Mouse (Mus musculus) C2C12 (cell line): ENCODE results near the gene Fbxw27.
"Not testable (repeated sequence)": the region's sequence is repeated elsewhere in the genome, so short reads cannot be mapped to it uniquely, and the experiment has no call there.

Experiments
- CTCF ChIP-seq: IDR thresholded peaks from one replicate; pipeline ENCODE4 v1.5.1; 2011; ENCODE audit not compliant: control insufficient read depth, insufficient read depth, insufficient read length
- MAX ChIP-seq: IDR thresholded peaks from one replicate; pipeline ENCODE4 v1.6.1; 2011; ENCODE audit warnings: mild to moderate bottlenecking, control low read depth

DNA sequence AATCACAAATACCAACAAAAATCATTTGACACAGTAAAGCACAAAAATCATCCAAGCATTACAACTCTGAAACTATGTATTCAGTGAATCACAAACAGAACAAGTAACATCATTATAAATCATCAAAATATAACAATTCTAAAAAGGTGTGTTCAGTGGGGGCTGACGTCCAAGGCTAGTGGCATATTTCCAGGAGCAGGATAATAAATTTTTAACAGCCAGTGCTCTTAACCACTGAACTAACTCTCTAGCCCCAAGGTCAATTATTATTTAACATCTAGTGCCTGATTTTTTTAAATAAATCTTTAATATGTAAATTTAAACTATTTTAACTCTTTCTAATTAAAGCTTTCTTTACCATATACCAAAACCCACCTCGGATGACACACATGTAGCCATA lies 15.1 kb upstream of the Fbxw27 start:
- TF ChIP-seq MAX, CTCF: not testable (repeated sequence)
